ENCODE assay signal across 10 mouse cellular contexts in the genomic region with DNA sequence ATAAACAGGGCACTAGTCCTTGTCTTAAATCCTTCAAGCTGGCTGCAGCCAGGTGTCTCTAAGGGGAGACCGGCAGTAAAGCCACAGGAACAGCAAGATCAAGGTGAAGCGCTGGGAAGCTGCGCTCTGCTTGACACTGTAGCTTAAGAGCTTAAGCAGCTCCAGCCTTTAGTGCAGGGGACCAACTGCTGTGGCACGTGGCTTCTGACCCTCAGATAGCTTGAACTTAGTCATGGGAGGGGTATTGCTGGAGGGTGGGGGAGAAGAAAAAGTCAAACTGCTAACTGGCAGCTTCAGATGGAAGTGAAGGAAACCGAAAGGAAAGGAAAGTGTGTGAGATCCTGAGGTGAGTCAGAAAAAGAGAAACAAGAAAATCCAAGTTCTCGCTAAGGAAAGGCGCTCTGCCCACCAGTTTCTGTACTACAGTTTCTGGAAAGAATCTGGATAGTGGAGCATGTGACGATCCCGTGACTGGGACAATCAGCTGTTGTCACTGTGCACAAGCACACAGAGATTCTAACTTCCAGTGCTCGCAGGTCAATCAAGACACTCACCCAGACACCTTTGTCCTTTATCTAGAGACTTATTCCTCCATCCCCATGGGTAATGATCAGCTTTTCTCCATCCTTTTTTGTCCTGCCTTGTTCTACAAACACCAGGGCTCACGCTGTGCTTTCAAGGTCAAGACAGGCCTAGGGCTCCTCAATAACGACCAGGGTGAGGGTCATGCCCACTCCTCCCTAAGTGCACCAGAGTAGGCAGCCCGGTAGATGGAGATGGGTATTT. TPM values are rescaled to one million over a fixed set of nuclear protein-coding genes. Genes with fewer than 3 reads are reported as not detected.
DNase-seq lines count a peak whose midpoint lies in the region; ATAC-seq and TF ChIP-seq lines count a peak whose summit lies in the region.
"Had no signal": no experiment of that assay in that cellular context is flagged by ENCODE, and none has a peak within 500 bp of the region (broad histone marks: within the 10 kb centered on the region; RNA-seq: fewer than 3 reads in every experiment).

No protein-coding gene starts in this region.

- H3K36me3 ChIP-seq in CH12.LX (replicated peaks in 1 of 2; ENCODE audit: control insufficient read depth in 1 of 2, insufficient read depth in 1 of 2, low read length in 1 of 2), result no peaks in the 10 kb centered on the region
- no peaks in the 10 kb centered on the region for H3K36me3 ChIP-seq in forebrain, embryonic 16.5 days (ENCODE audit: control insufficient read depth, insufficient read depth)
- no peaks in the 10 kb centered on the region for H3K36me3 ChIP-seq in midbrain, embryonic 11.5 days (ENCODE audit: control insufficient read depth, insufficient read depth, low read length)
- H3K36me3 ChIP-seq: liver, embryonic 13.5 days had no signal

- peaks cover 3 to 11% of the 10 kb centered on the region in 2 experiments; a peak in 3 of 4 replicates for H3K4me1 ChIP-seq in CH12.LX (ENCODE audit: control insufficient read depth in 1 of 2, insufficient read depth in 2 of 2)
- H3K4me1 ChIP-seq in forebrain, embryonic 16.5 days (replicated peaks; ENCODE audit: control insufficient read depth, insufficient read depth, low read length), result peaks cover 18% of the 10 kb centered on the region
- H3K4me1 ChIP-seq in midbrain, embryonic 11.5 days (ENCODE audit: control insufficient read depth, insufficient read depth, low read length), result peaks cover 3% of the 10 kb centered on the region

- no peaks in the 10 kb centered on the region for H3K79me2 ChIP-seq in CH12.LX (replicated peaks; ENCODE audit: control insufficient read depth, extremely low read depth, insufficient read depth, poor library complexity, severe bottlenecking)

- dilution Hi-C loops in CH12.LX (cut with MboI; ENCODE audit: extremely low pct_ligation_motif_present, extremely low pct_unique_long_range_greater_than_20kb, low sequenced_read_pairs), result no loop called here

- no peak for TF ChIP-seq CTCF in CH12.LX (conservative IDR thresholded peaks at IDR 0.05 in 1 of 2, IDR thresholded peaks at IDR 0.05 in 1 of 2; ENCODE audit: low read depth in 2 of 2, low read length in 2 of 2)

- H3K9me3 ChIP-seq in CH12.LX (replicated peaks; ENCODE audit: low read length), result peaks cover 6% of the 10 kb centered on the region
- H3K9me3 ChIP-seq in forebrain, embryonic 16.5 days (ENCODE audit: control insufficient read depth, low read length), result no peaks in the 10 kb centered on the region
- no peaks in the 10 kb centered on the region for H3K9me3 ChIP-seq in midbrain, embryonic 11.5 days (ENCODE audit: control insufficient read depth, low read length)
- H3K9me3 ChIP-seq: liver, embryonic 13.5 days had no signal

- in situ Hi-C loops in CH12.LX (cut with MboI; ENCODE audit: low pct_ligation_motif_present, low pct_unique_long_range_greater_than_20kb, low sequenced_read_pairs), result no loop called here

- TF ChIP-seq POLR2A in CH12.LX (IDR thresholded peaks at IDR 0.05; ENCODE audit: low read depth, low read length), result no peak

- 41% methylated on average over 13 of the region's 13 CpGs for WGBS in forebrain, embryonic 16.5 days
- 24% methylated on average over 13 of the region's 13 CpGs for WGBS in midbrain, embryonic 11.5 days

- DNase-seq in embryo, embryonic 10.5 days (ENCODE audit: low spot score), result peak; percentile 11
- DNase-seq in embryo, embryonic 11 days, result no peak
- no peak for DNase-seq in CH12.LX (ENCODE audit: extremely low read depth)
- DNase-seq in midbrain, embryonic 11.5 days (ENCODE audit: low spot score, missing footprints), result peak; percentile 88
- DNase-seq in spleen, adult 12 weeks (ENCODE audit: low spot score), result no peak
- no peak for DNase-seq in ovary, postnatal 10 days (ENCODE audit: low spot score)
- DNase-seq: cerebellum, adult 11-12 months; liver, embryonic 13.5 days had no signal

- H3K4me3 ChIP-seq in CH12.LX (replicated peaks in 1 of 3; ENCODE audit: low read depth in 2 of 3, low read length in 2 of 3, poor library complexity in 1 of 3), result no peak overlapping the region
- H3K4me3 ChIP-seq in forebrain, embryonic 16.5 days (replicated peaks; ENCODE audit: low read length), result peak overlapping the region; percentile 64
- no peak overlapping the region for H3K4me3 ChIP-seq in midbrain, embryonic 11.5 days (ENCODE audit: low read depth, low read length)
- H3K4me3 ChIP-seq: liver, embryonic 13.5 days had no signal

- no peak for TF ChIP-seq RAD21 in CH12.LX (IDR thresholded peaks at IDR 0.05; ENCODE audit: low read depth, low read length)

- no peak overlapping the region for H3K27ac ChIP-seq in CH12.LX (ENCODE audit: insufficient read depth, low read depth)
- H3K27ac ChIP-seq in forebrain, embryonic 16.5 days (ENCODE audit: low read length), result no peak overlapping the region
- H3K27ac ChIP-seq in midbrain, embryonic 11.5 days (ENCODE audit: low read depth, low read length), result no peak overlapping the region
- H3K27ac ChIP-seq: liver, embryonic 13.5 days had no signal

- H3K4me2 ChIP-seq in CH12.LX (ENCODE audit: insufficient read depth, low read depth, poor library complexity, severe bottlenecking), result peak overlapping the region; percentile 12; the same call in 1 of the 2 replicates
- H3K4me2 ChIP-seq in forebrain, embryonic 16.5 days (ENCODE audit: low read length), result peak overlapping the region; percentile 94
- H3K4me2 ChIP-seq in midbrain, embryonic 11.5 days, result peak overlapping the region; percentile 88; the same call in 1 of the 2 replicates

- H3K27me3 ChIP-seq in CH12.LX (replicated peaks), result no peaks in the 10 kb centered on the region
- no peaks in the 10 kb centered on the region; the same call in 1 of the 2 replicates for H3K27me3 ChIP-seq in forebrain, embryonic 16.5 days (replicated peaks; ENCODE audit: control insufficient read depth, insufficient read depth, low read length)
- peaks cover 14% of the 10 kb centered on the region for H3K27me3 ChIP-seq in midbrain, embryonic 11.5 days (ENCODE audit: control insufficient read depth, insufficient read depth, low read length)

- no peak for ATAC-seq in forebrain, embryonic 16.5 days
- ATAC-seq in midbrain, embryonic 11.5 days (ENCODE audit: low FRiP score), result no peak
- no peak for ATAC-seq in monocyte, adult 5-6 weeks (replicated peaks; ENCODE audit: insufficient number of reproducible peaks, low FRiP score, low TSS enrichment, poor library complexity, severe bottlenecking)

- TF ChIP-seq EP300 in CH12.LX (IDR thresholded peaks at IDR 0.05; ENCODE audit: low read length), result no peak

- H3K9ac ChIP-seq in CH12.LX (ENCODE audit: insufficient read depth, low read depth), result no peak overlapping the region
- H3K9ac ChIP-seq in forebrain, embryonic 16.5 days (replicated peaks; ENCODE audit: low read depth, low read length), result 0 out of 2 replicates have a peak overlapping the region, but pooled peaks have one; percentile 1
- H3K9ac ChIP-seq in midbrain, embryonic 11.5 days (ENCODE audit: low read length), result no peak overlapping the region
- H3K9ac ChIP-seq: liver, embryonic 13.5 days had no signal

TF ChIP-seq in CH12.LX, 34 proteins besides CTCF, POLR2A, EP300 and RAD21:
- TF ChIP-seq ETS1 (conservative IDR thresholded peaks at IDR 0.05; ENCODE audit: low read depth, low read length), result no peak
- peak; percentile 35; the same call in 1 of the 2 replicates for TF ChIP-seq BHLHE40 (IDR thresholded peaks at IDR 0.05; ENCODE audit: low read depth, low read length)

RNA-seq across cellular contexts. Expression of gene Rorb, which starts 2.2 kb away (rescaled TPM):
- total RNA-seq in CH12.LX (2012; rRNA removed), result not detected in 2 replicates
- not detected in 2 replicates for total RNA-seq in CH12.LX (2014; rRNA removed)
- polyA plus RNA-seq in CH12.LX (2012; ENCODE audit: insufficient read length, low read depth), result not detected in 2 replicates
- 19.7 and 21.7 TPM in 2 replicates for polyA plus RNA-seq in forebrain, embryonic 16.5 days (2015; fragmentation: Nextera tagmentation; extraction: Ambion mirVana)
- 3.1 and 3.3 TPM in 2 replicates for polyA plus RNA-seq in midbrain, embryonic 11.5 days (2014; fragmentation: Nextera tagmentation; extraction: Ambion mirVana)
- total RNA-seq in monocyte, adult 5-6 weeks (2017), result not detected in 3 replicates

Comparison
In these comparisons a context has a peak if more than half of its experiments do, and no peak if none do; other contexts are left out.
1. DNase-seq: peak in embryo, embryonic 10.5 days (single experiment) and midbrain, embryonic 11.5 days (single experiment); none in embryo, embryonic 11 days (single experiment), CH12.LX (single experiment), spleen, adult 12 weeks (single experiment) and ovary, postnatal 10 days (single experiment).
2. H3K4me2 ChIP-seq: peak in every context shown above with its lines; median percentile 94 in forebrain, embryonic 16.5 days; 88 in midbrain, embryonic 11.5 days; 12 in CH12.LX.